Mouse (Mus musculus) thymus, adult 18-20 months (tissue): ENCODE data around the gene Cyb5d1.
A peak's percentile ranks its signal among the peaks of the same experiment; 100 is the strongest.

Source experiments
- DNase-seq, 2 experiments: peaks; one replicate each; pipeline ENCODE4 v3.0.0; 2022; ENCODE audit warnings: mixed read lengths in 2 of 2

The Cyb5d1 gene

DNA sequence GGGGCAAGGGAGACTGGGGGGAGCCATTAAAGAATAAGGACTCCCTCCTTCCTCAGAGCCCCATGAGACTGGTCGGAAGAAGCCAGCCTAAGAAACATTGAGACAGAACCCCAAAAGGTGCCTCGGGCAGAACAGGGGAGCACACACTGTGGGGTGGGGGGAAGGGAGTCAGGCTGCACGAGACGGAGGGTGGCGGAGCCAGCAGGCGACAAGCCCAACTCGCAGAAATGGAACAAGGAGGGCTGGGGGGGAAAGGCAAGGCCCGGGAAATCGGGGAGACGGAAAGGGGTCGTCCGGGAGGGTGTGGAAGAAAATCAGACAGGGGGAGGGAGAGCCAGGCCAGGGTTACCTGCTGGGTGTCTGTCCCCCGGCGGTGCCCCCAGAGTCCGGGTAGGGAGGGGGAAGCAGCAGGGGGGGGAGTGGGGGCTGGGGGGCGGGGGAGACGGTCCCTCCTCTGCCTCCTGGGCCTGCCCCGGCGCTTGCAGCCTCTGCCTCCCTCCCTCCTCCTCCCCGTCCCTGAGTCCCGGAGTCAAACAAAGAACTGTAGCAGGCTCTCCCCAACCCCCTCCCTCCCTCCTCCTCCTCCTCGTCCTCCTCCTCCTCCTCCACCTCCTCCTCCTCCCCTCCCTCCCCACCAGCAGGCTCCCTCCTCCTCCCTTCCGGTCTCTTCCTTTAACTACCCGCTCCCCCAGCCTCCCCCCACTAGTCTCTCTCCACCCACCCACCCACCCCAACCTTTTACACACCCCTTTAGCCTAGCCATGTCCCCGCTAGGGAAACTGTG, 20.4 kb upstream of the Cyb5d1 start:
- DNase-seq: peak; percentile 57 to 74

GRCm38 (mm10) chr11:69415327-69415667, 19.9 kb upstream of the Cyb5d1 start:
- no peak for DNase-seq

DNA sequence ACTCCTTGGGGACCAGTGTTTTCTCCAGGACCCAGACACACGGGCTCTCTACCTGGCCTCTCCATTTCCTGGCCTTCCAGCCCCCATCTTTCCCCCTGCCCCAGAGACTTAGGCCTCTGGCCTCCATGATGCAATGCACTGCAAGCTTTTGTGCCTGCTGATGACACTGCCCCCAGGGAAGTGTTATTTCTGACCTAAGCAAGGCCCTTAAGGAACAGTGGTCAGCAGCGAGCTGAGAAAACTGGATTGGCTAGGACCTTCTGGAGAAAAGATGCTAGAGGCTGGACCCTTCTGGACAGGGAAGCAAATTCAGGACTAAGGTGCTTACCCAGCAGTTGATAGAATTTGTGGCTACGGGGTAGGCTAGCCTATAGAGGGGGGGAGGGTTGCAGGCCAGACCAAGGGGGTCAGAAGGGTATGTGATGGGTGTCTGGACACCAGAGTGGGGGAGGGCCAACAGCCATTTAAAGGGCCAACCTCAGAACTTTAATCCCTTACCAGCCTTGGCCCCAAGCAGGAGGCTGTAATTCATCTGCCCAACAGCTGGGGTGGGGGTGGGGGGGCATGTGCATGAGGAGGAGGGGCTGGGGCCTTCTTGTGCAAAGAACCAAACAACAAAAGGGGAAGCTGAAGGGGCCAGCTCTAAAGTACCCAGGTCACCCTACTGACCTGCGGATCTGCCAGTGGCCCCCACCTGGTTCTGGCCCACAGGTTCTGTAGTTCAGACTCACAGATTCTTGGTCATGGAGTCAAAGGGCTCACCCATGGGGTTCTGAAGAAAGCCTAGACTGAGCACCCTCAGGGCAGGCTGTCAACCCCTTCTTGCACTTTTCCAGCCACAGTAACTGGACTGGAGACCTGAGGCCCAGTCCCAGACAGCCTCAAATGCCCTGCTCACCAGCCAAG, 19.2 kb upstream of the Cyb5d1 start:
- DNase-seq: peak in 1 of 2 experiments; percentile 48

GRCm38 (mm10) chr11:69413221-69414181, 18.1 kb upstream of the Cyb5d1 start, which contains the start of gene Kdm6b:
Gene Kdm6b, minus strand, starts transcription at chr11:69413675.
- peak in 1 of 2 experiments; percentile 65 for DNase-seq

DNA sequence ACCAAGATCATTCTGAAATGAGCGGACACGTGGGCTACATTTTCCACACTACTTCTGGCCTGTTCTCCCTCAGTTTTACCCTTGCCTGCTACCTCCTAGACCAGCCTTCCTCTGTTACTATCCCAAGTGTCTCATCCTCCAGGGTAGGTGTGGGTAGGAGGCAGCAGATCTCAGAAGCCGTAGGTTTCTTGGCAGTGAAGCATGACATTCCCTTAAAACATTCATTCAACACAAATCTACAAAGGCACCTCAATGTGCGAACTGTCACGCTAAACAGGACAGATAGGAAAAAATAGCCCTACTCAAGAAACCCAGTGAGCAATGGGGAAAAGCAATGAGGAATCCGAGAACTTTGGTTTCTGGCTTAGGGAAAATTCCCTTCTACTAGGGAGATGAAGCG, 17.1 kb upstream of the Cyb5d1 start:
- DNase-seq: no peak

GRCm38 (mm10) chr11:69411538-69412203, 16.2 kb upstream of the Cyb5d1 start:
- DNase-seq: peak in 1 of 2 experiments; percentile 62

DNA sequence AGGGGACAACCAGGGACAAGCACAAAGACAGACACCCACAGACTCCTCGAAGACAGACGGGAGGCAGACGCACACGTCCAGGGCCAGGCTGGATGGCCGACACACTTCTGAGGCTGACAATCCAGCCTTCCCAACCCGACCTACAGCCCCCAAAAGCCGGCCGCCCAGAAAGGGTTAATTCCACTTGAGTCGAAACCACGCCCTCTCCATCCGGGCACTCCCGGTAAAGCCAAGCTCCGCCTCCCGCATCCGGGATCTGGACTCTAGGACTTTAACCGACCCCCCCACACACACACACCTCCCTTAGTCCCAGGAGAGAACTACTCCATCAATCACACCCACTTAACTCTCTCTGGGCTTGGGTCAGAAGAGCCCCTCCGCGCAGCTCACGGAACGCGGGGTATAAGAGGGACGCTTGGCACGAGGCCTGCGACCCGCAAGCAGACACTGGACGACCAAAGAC, 15.7 kb upstream of the Cyb5d1 start:
- peak; percentile 81 to 88 for DNase-seq

- DNase-seq: peak in 1 of 2 experiments; percentile 79
These were observed 15.1 kb upstream of the Cyb5d1 start for GRCm38 (mm10) chr11:69410310-69411072.

DNA sequence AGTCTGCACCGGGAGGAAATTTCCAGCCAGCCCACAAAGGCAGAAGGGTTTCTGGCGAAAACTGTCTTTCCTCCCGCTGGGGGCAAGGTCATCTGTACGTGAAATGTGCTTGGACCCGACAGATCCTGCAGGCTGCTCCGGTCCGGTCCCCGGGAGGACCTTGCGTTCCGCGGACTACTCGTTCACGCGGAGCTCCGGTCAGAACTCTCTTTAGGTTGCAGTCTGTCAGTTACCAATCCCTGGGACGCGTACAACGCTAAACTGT, 14.5 kb upstream of the Cyb5d1 start:
- DNase-seq: no peak

DNA sequence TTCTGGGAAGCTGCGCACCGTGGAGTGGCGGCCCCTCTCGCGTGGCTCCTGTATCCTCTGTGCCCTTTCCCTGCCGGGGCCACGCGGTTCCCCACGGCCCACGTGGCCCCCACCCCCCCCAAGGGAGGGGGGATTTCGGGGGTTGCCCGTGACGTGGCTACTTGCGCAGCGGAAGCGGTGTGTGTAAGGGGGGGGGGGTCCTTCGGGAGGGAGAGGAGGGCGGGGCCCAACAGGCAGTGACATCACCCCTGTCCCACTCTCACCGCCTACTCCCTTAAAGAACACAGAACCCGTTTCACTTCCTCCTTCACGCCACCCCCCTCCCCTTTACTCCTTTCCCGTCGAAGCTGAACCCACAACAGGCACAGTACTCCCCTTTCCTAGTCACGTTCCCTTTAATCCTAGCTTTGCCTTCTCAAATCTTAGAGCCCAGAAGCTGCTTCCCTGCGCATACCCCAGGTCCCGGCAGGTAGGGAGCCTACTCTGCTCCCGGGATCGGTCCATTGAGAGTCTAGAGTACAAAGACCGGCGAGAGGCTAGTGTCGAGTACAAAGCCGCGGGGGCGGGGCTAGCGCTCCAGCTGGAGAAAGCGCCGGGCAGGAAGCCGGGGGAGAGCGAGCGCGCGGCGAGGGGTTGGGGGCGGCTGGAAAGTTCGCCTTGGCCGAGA, 14.1 kb upstream of the Cyb5d1 start:
- peak; percentile 87 to 90 for DNase-seq

GRCm38 (mm10) chr11:69408541-69409377, 13.3 kb upstream of the Cyb5d1 start:
- DNase-seq: peak; percentile 66 to 81

GRCm38 (mm10) chr11:69407724-69408004, 12.2 kb upstream of the Cyb5d1 start:
- peak in 1 of 2 experiments; percentile 7 for DNase-seq

DNA sequence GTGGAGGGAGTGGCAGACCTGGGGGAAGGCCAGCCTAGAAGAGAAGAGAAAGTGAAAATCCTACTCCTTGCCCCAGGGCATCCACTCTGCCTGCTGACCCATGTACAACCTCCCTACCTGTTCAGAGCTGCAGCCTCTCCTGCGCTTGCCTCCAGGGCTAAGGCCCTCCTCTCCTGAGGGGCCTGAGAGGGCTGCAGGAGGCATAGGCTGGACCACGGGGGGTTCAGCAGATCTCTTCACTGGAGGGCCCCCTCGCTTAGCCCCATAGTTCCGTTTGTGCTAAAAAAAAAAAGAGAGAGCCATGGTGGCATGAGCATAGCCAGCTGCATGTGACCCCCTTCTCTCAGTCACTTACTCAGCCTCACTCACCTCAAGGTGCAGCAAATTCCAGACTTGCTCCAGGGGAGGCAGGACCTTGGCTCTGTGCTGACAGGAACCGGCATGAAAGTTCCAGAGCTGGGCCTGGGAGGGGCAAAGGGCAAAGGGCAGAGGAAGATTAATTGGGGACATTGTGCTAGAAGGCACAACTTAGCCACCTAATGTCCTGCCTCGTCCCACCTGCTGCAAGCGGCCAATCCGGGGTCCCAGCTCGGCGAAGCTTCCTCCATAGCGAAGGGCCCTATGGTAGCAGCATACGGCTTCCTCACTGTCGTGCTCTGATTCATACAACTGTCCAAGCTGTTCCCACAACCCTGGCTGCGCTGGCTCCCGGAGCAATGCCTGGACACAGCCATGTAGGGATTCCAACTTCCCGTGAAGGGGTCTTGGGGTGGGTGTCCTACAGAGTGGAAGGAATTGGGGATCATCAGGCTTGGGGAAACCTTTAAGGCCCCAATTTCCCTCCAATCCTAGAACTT, 11.7 kb upstream of the Cyb5d1 start:
- DNase-seq: peak in 1 of 2 experiments; percentile 10

DNA sequence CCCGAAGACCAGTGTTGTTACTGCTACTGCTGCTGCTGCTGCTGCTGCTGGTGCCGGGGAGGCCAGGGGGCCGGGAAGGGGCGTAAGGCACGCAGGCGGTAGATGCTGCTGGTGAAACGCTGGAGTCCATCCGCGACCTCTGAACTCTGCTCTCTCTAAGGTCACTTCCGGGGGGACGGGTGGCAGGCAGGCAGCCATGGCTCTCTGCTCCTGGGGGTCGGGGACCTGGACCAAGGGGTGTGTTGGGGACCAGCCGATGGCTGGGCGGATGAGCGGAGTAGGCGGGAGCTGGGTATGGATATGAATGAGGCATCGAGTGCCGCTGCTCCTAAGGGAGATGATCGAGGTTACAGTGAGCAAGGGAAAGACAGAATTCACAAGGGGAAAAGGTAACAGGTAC, 10.9 kb upstream of the Cyb5d1 start:
- peak in 1 of 2 experiments; percentile 15 for DNase-seq

DNA sequence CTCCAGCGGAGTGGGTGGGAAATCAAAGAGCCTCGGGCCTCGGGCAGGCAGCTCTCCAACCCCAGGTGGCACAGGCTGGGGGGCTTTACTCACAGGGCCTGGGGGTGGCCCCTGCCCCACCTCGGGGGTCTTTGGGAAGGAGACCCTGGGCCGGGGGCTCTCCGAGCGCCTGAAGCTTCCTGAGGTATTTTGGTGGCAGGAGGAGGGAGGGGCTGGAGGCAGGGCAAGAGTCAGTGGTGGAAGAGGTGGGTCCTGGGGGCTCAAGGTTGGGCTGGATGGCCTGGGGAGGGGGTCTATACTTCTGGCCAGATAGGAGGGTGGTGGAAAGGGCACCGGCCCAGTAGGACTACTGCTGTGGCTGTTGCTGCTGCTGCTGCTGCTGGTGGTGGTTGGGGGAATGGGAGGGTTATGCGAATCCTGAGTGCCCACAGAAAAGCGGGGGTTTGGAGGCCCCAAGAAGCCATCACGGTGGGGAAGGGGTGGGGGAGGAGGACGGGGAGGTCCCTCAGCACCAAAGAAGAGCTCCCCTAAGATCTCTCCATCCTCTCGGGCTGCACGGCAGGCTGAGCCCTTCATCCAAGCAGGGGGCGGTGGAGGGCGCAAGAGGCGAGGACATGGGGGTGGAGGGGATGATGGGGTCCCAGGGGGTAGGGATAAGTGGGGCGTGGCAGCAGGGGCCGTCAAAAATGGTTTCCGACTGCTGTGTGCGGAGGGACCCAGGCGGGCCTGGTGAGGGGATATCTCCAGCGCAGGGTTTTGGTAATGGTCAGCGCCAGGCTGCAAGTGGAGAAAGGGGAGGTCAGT, 10.2 kb upstream of the Cyb5d1 start:
- DNase-seq: peak in 1 of 2 experiments; percentile 9

DNA sequence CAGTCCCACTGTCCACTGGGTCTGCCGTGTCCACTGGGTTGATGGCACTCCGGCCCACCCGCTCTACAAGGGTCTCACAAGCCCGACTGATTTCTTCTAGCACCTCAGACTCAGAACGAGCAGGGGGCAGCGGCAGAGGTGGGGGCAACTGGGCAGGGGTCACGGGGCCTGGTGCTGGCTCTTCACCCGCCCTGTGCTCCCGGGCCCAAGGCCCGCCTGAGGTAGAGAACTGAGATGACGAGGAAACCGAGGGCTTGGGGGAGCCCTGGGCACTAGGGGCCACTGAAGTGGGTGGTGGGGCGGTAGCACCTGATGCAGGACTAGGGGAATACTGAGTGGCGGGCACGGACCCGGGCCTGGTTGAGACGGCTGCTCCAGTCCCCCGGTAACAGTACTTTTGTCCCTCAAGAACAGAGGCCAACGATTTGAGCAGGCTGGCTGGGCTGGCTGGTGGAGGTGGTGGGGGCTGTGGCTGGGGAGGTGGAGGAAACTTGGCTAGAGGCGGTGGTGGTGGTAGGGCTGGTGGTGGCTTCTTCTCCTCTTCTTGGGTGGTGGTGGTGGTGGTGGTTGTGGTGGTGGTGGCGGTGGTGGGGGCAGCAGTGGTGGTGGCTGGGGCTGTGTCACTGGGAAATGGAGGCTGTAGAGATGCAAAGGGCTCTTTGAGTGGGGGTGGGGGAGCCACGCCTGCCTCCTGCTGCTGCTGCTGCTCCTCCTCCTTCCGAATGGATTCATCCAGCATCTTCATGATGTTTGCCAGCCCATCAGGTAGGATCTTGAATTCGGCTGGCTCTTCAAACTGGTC, 9.4 kb upstream of the Cyb5d1 start:
- DNase-seq: peak in 1 of 2 experiments; percentile 9
